Mouse (Mus musculus) thymus, postnatal 14 days (tissue): ENCODE results near the gene Id3.
A peak's percentile ranks its signal among the peaks of the same experiment; 100 is the strongest.
"Not testable (repeated sequence)": the region's sequence is repeated elsewhere in the genome, so short reads cannot be mapped to it uniquely, and the experiment has no call there.

ENCODE experiments used
- DNase-seq: peaks from one replicate; pipeline ENCODE4 v3.0.0; 2021

Id3 gene

DNA sequence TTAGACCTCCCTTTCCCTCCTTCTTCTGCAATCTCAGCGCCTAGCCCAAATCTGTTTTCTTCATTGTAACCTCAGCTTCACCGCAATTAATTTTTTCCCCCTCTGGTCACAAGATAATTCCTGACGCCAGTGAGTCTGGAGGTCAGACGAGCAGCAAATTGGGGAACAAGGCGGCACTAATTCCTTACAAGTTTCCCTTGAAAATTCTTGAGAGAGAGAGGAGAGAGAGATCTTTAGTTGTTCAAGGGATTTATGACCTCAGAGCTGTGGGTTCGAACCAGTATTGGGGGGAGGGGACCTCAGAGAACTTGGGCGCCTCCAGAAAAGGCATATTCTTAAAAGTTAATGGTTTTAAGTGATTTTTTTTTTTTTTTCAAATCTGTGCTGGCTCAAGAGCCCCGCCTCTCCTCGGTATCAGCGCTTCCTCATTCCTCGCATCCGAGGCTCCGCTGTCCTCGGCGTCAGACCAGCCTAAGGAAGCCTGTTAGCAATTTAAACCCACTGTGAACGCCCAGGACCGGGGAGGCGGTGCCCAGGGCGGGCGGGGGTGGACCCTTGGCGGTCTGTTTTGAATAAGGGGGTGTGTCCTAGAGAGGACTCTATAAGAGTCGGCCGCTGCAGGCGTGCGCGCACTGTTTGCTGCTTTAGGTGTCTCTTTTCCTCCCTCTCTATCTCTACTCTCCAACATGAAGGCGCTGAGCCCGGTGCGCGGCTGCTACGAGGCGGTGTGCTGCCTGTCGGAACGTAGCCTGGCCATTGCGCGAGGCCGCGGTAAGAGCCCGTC is at the start of gene Id3:
Gene Id3, plus strand, starts transcription at position 305 of the 784 bp plus-strand sequence.
- DNase-seq, result peak; percentile 95

DNA sequence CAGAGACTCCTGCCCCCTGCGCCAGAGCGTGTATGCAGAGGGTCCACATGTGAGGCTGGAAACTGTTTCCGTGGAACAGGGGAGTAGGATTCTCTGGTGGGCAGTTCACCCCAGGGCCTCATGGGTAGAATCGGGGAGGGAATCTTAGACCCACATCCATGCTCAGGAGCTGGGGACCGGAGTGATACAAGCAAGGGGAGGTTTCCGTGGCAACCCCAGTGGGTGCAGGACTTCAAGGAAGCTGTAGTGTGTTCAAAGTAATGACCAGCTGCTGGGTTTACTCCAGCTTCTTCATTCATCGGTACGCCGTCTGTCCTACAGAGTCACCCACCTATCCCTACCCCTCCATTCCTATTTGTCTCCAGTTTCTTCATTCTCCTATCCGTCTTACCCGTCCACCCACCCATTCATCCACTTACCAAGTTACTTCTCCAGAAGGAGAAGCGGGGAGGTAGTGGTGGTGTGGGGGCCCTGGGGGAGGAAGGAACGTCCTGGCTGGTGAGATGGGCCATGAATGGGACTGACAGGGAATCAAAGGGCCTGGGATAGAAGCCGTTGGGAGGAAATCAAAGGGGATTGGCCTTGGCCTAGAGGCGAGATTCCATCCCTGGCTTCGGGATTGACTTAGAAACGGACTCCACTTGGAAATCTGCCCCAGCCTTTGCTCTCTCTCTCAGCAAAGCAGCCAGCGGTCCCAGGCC is 48.6 kb upstream of the Id3 start:
- no peak for DNase-seq

DNA sequence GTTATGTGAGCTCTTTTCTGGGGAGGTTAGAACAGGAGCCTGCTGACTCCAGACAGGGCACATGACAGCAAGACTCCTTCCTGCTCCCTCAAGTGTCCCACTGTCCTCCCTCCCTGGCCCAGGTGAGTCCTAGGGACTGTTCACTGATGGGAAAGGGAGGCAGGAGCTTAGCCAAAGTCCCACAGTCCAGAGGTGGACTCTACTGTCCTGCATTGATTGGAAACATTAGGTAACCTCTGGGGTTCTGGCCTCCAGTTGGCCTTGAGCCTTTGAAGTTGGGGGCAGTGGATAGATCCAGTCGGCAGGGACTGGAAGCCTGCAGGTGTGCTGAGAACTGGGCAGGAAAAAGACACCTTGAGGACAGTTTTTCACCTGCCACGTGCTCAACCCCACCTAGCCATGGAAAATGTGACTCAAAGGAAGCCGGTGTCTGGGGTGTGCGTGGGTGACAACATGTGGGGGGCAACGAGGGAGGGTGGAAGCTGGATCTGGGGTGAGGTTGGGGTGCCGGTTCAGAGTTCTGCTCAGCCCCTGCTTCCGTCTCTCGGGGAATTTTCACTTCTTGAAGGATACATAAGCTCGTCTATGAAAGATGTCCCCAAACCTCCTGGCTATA is 47.7 kb upstream of the Id3 start:
- DNase-seq, result peak; percentile 80

DNA sequence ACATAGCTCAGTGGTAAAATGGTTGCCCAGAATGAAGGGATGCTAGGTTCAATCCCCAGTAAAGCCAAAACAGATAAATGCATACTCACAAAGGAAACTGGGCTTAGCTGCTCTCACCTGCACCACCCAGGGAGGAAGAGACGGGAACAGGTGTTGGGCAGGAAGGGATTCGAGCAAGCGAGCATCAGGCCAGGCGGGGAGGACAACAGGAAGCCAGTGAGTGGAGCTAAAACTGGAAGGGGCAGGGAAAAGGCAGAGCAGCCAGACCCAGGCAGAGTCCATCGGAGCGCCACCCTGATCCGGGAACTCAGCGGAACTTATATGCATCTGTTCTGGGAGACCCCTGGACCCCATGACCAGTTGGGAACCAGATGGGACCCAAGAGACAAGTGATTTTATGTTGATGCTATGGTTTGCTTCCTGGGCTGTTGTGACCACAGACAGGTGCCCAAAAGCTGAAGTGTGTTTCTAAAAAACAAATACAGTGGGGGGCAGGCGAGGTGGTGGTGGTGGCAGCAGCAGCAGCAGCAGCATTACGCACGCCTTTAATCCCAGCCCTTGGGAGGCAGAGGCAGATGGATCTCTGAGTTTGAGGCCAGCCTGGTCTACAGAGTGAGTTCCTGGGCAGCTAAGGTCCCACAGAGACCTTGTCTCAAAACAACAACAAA is 46.7 kb upstream of the Id3 start:
- DNase-seq, result peak; percentile 65

DNA sequence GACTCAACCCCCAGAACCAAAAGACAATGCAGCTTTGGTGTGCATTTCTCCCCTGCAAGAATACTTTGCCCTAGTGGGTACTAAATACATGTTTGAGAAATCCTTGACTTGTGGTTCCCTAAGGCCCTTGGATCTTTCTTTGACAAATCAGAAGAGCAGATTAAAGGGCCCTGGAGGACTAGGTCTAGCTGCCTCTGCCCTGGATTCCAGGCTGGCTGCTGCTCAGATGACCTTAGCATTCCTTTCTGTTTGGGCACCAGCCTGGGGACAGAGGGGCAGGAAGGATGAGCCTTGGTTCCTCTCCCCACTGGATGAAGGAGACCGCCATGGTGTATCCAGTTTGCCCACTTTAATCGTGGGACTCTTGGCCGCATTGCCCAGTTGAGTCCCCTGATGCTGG is 44.9 kb upstream of the Id3 start:
- DNase-seq, result no peak

DNA sequence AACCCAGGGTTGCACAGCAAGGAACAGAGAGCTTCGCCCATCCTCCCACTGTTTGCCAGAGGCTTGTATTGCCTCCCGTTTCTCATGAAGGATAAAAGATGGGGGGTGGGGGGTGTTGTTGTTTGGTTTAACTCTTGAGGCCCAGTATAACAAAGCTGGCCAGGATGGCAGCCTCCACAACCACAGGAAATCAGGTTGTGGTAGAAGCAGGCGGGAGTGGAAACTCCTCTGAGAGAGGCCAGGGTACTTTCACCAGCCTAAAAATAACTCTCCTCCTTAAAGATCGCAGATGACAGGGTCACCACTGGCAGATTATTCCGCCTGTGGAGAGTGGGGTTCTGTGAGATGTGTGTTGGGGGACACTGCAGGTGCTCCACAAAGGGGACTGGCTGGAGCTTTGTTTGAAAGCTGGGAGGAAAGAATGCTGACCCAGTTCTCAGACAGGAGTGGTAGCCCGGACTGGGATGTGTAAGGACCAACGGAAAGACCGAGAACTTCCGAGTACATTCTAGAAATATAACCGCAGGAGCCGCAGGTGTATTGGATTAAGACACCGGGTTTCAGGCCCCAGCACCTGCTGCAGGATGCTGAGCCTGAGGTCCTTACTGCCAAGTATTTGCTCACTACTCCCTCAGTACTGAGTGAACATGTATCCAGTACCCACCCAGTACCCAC is 42.8 kb upstream of the Id3 start:
- peak; percentile 59 for DNase-seq

DNA sequence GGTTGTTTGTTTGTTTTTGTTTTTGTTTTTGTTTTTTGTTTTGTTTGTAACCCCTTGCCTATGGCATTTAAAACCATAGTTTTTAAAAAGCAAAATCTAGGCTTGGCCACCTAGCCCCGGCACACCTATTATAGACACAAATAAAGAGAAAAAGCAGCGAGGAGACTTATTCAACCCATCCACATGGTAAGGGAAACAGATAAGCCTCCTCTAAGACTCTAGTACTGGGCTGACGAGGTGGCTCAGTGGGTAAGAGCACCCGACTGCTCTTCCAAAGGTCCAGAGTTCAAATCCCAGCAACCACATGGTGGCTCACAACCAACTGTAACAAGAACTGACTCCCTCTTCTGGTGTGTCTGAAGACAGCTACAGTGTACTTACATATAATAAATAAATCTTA is 41.5 kb upstream of the Id3 start:
- not testable (repeated sequence) for DNase-seq

DNA sequence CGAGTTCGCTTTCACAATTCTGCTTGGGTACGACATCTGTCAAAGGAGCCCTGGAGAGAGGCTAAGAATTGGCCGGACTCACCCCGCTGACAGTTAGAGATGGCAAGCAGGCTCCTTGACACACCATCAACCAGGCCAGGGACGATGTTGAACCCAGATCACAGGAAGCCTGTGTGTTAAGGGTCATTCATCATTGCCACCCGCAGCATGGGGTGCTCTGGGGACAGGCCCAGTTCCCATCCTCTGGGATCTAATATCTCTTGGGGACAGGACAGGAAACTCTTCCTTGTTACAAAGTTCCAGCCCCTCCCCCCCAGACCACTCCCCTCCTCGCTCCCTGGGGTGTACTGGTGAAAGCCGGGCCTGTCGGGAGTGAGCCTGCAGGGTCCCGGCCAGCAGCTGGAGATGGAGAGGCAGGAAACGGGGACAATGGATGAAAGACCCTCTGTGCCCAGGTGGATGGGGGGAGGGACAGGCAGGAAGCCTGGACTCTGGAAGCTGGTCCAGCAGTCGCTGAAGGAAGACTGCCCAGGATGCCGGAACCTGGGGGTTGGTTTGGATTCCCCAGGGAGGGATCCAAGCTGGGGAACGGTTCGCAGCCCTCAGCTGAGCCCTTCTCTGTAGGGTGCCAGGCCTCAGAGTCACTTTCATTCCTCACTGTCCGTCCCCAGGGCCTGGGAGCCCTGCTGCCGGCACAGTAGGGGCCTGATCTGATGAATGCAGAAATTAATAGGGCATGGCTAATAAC is 38.5 kb upstream of the Id3 start:
- DNase-seq, result no peak

DNA sequence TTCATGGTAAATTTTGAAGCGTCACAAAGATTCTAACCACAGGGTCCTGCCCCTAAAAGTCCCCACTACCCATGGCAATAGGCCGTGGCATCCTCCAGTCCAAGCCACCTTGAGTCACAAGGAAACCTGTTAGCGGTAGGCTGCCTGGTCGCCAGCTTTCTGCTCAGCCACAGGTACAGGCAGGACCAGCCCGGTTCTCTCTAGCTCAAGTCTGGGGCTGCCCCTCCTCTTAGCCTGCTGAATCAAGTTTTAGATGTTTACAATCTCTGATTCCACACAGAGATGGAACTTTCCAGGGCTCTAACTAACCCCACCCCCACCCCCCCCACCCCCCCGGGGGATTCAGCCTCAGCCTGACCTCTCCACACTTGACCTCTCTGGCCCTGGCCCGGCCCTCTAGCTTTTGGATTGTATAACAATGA is 36.4 kb upstream of the Id3 start:
- DNase-seq, result no peak

DNA sequence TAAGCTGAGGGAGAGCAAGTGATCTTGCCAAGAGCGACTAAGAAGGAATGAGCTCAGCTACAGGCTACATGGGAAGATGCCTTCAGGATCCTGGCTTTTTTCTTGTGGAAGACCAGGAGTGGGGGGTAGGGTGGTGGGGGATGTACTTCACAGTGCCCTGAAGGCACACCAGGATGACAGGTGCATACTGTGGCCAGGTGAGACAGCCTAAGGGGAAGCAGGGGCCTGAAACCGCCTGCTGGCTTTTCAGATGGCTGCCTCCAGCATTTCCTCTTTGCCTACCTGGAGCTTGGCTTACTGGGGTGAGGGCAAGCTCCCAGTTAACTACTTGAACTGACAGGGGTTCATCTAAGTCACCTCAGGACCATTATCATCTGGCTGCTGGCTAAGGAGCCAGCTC is 34.1 kb upstream of the Id3 start:
- peak; percentile 18 for DNase-seq

DNA sequence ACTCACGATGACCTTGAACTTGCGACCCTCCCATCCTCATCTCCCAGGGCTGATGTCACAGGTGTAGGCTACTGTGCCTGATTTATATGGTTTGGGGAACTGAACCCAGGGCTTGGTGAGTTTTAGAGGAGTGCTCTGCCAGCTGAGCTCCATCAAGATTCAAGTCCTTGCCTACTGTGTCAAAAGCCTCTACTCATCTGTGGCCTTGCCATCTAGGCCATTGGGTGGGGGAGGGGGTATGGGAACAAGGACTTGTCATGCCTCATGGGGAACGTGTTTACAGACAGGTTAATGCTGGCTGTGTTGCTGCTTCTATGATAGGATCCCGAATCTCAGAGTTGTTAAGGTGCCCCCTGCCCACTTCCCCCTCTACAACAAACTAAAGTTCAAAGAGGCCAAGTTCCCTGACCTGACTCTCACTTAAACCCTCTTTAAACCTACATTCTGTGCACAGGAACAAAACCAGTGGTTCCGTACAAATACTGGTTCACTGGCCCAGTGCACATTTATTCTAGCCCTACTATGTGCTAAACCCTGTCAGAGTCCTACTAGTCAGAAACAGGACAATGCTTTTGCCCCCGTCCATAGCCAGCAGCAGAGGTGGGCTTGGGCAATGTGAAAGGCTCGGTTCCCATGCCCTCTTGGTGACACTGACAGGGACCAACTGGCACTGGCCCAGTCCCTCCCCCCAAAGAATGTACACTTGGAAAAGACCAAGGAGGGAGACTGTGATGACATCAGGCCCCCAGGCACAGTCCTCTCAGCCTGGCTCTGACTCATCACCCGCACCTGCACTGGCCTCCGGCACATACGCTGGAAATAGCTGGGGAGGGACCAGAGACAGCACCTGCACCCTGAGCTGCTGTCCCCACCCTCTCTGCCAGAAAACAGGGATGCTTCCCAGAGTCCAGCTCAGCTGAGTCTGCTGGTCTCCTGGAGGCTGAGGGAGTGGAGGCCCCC is 33.1 kb upstream of the Id3 start:
- DNase-seq, result peak; percentile 72

DNA sequence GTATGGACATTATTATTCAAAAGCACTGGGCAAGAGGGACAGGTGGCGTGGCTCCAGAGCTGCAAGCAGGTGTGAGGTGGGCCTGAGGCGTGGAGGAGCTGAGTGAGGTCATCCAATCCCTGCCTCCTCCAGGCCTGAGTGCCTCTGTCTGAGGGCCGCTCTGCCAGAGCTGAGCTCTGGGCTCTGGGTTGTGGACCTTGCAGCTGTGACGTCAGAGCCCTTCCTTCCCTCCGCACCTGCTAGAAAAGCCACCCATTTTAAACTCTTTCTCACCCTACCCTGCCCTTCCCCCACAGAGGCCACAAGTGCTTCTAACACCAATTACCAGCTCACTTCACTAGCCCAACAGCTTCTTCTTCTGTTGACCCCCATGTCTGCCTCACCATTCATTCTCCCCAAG is 31.0 kb upstream of the Id3 start:
- peak; percentile 67 for DNase-seq

DNA sequence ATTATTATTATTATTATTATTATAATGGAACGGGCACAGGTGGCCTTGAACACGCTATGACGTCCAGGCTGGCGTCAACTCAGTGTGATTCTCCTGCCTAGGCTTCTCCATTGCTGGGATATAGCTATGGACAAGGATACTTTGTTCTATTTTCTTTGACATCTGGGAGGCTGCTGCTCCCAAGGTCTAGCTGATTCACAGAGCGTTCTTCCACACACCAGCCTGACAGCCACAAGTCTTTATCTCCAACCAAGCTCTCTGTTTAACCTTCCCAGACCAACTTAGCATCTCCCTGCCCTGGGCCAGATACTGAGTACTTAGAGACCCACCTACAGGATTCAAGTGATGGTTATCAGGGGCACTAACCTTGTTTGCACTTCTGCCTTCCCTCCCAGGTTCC is 28.6 kb upstream of the Id3 start:
- DNase-seq, result peak; percentile 5

DNA sequence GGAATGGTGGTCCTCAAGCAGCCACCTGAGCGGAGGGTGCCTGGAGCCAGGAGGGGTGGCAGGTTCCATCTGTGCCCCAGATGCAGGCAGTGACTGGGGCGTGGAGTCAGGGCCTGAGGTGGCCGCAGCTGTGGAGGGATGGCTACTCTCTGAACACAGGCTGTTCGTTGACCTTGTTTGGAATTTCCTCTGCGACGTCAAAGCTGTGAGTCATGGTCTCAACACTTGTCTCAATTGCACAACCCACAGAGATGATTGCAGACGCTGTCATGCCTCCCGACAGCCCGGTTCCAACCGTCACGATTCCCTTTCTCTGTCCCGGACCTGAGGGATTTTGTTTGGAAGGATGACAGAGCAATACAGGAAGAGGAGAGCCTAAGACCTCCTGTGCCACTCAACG is 26.3 kb upstream of the Id3 start:
- DNase-seq, result peak; percentile 4

DNA sequence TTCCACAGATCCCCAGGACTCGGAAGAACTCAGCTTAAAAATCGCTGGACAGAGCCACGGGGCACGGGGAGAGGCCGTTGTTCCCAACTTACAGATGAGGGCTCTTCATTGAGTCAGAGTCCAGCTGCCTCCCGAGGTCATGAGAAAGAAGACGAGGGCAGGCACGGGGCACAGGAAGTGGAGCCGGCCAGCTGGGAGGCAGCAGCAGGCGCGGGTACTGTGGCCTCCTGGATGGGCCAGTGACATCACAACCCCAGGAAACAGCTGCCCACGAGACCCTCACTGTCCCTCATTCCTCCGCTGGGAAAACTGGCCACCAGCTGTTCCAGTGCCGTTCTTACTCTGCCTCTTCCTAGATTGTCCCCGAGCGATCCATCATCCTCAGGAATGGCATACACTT is 23.3 kb upstream of the Id3 start:
- DNase-seq, result peak; percentile 15

DNA sequence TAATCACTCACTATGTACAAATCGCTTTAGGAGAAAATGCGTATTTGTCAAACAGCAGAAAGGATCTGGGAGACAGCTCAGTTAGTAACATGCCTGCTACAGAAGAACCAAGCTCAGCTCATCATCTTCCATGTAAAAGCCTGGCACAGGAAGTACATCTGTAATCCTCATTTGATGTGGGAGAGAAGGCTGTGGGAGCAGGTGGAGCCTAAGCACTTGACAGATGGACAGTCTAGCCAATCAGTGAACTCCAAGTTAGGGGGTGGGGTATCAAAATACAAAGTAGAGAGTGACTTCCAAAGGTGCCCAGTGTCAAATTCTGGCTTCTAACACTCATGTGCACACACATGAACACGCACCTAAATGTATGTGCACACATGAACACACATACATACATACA is 22.1 kb upstream of the Id3 start:
- peak; percentile 28 for DNase-seq

DNA sequence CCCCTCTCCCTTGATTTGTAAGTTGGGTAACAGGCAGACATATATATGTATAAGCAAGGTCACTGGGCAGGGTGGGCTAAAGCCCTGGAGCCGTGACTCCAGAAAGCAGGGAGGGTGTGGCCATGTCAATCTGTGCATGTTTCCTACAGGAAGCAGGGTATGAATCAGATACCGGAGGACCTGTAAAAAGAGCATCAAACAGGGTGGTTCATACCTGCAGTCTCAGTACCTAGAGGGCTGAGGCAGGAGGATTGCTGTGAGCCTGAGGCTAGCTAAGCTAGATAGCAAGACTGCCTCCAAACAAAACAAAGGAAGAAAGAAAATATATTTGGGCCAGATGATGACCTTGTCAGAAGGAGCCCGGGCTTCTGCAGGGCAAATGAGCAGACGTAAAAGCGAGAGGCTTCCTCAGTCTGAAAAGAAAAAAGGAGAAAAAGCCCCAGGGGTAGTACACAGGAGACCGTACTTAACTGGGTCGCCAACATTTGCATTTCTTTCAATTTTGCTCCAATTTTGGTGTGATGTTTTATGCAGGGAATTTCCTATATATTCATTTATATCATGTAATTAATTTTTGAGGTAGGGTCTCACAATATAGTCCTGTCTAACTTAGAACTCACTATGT is 21.3 kb upstream of the Id3 start:
- DNase-seq, result no peak

DNA sequence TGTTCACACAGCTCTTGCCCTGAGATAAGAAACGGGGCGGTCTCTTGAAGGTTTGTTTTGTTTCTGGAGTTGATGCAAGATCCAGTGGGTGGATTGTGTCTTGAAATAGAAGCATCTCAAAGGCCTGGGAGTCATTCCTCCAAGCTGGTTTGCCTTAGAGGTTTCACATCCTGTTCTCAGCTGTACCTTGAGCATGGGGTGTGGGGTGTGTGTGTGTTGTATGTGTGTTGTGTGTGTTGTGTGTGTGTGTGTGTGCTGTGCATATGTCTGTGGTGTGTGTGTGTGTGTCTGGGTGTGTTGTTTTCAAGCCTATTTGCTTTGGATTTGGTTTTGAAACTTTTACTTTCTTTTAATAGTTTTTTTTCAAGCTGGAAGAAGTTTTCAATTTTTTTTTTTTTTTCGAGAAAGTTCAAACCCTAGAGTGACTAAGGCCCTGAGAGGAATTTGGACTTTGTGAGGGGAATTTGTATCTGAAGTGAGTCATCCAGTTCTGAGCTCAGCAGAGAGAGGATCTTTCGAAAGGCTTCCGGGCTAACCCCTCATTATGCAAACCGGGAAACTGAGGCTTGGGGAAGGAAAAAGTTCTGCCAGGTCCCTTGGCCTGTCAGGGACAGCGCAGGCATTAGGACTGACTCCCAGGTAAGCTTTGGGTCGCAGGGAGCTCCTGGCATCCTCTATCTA is 20.0 kb upstream of the Id3 start:
- peak; percentile 10 for DNase-seq

DNA sequence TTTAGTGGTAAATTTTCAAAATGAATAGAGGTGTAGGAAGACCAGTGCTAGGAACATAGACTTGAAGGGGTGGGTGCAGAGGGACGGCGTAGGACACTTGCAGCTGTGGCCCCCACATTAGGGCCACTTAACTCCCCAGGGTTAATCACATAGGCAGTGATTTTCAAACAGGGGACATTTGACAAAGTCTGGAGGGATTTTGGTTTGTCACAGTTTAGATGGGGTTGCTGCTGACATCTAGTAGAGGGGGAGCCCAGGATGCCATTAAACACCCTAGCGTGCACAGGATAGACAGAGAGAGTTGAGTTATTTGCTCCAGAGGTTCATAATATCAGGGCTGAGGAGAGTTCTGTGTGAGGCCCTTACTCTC is 19.5 kb upstream of the Id3 start:
- DNase-seq, result no peak

DNA sequence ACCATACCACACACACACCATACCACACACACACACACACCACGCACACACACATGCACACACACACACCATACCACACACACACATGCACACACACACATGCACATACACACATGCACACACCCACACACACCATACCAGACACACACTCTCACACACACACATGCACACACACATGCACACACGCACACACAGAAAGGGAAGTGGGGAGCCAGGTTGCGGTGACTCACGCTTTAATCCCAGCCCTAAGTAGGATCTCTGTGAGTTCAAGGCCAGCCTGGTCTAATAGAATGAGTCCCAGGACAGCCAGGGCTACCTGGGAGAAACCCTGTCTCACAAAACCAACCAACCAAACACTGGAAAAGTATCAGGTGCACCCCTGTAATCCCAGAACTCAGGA is 18.7 kb upstream of the Id3 start:
- DNase-seq, result no peak
